Mouse (Mus musculus) brain, embryonic 14.5 days (tissue): ENCODE measurements at regions not wholly inside any gene's neighbourhood (a gene's known extent, or its start where the extent isn't known, plus 50 kb on each side); places are given as distances from the start of the nearest gene placed in this dataset.

Experiments used
- CTCF ChIP-seq: fragments of 200-500 bp; IDR thresholded peaks from 2 replicates; pipeline ENCODE4 v1.5.1; 2012; ENCODE audit warnings: inconsistent platforms, mild to moderate bottlenecking, moderate library complexity, borderline replicate concordance; ENCODE audit not compliant: insufficient read depth, insufficient read length; ENCODE audit errors: extremely low read depth
- POLR2A ChIP-seq: fragments of 200-500 bp; IDR thresholded peaks from 2 replicates; pipeline ENCODE4 v1.6.1; 2012; ENCODE audit warnings: mild to moderate bottlenecking, inconsistent platforms, borderline replicate concordance; ENCODE audit not compliant: poor library complexity, insufficient read depth, insufficient read length, severe bottlenecking; ENCODE audit errors: extremely low read depth

DNA sequence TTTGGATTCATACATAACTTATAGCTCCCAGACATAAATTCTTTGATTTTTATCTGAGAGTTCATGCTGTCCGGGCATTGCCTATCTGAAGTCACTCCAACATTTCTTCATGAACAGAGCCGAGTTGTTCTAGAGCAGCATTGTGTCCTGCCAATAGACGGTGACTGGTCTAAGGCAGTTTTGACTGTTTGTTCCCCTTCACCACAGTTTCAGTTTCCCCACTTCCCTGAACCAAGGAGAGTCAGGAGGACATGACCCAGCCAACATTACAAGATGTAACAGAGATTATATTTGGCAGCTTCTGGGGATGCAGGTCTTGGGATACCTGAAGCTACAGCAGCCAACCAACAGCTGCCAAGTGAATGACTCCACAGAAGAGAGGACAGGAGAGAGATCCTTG lies 154.0 kb upstream of the Arid1b start:
- no peak for TF ChIP-seq CTCF
- no peak for TF ChIP-seq POLR2A
